Mouse (Mus musculus) small intestine, adult 2 months (tissue): ENCODE measurements around the gene Tmem43.

Source experiments
- CTCF ChIP-seq: fragments of 200-500 bp; IDR thresholded peaks from 2 replicates; pipeline ENCODE4 v1.5.1; 2012; ENCODE audit warnings: low read depth, mild to moderate bottlenecking, control low read depth, inconsistent platforms, low read length, moderate library complexity, mixed read lengths; ENCODE audit not compliant: insufficient replicate concordance, insufficient read length; ENCODE audit errors: extremely low read depth
- POLR2A ChIP-seq: fragments of 200-500 bp; IDR thresholded peaks from 2 replicates; pipeline ENCODE4 v1.6.1; 2012; ENCODE audit warnings: low read depth, mild to moderate bottlenecking, control low read depth, inconsistent platforms, low read length, moderate library complexity

DNA sequence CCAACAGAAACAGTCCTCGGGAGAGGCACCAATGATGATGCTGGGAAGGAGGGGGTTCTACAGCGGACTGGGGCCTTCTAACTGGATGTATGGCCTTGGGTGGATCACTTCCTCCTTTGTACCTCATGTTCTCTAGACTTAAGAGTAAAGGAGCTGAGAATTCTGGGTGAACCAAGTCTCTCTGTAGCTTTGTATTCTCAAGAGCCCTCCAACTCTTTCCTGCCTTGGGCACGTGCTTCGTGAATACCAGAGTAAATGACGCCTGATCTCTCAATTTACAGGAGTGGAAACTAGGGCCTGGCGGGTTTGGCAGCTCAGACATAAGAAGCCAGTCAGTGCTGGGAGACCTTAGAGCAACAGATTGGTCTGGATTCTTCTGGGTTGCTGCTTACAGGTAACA is 1.2 kb upstream of the Tmem43 start:
- TF ChIP-seq CTCF: no peak
- TF ChIP-seq POLR2A: no peak
